Comparison of ENCODE assay signal across 14 mouse cellular contexts in the genomic region with DNA sequence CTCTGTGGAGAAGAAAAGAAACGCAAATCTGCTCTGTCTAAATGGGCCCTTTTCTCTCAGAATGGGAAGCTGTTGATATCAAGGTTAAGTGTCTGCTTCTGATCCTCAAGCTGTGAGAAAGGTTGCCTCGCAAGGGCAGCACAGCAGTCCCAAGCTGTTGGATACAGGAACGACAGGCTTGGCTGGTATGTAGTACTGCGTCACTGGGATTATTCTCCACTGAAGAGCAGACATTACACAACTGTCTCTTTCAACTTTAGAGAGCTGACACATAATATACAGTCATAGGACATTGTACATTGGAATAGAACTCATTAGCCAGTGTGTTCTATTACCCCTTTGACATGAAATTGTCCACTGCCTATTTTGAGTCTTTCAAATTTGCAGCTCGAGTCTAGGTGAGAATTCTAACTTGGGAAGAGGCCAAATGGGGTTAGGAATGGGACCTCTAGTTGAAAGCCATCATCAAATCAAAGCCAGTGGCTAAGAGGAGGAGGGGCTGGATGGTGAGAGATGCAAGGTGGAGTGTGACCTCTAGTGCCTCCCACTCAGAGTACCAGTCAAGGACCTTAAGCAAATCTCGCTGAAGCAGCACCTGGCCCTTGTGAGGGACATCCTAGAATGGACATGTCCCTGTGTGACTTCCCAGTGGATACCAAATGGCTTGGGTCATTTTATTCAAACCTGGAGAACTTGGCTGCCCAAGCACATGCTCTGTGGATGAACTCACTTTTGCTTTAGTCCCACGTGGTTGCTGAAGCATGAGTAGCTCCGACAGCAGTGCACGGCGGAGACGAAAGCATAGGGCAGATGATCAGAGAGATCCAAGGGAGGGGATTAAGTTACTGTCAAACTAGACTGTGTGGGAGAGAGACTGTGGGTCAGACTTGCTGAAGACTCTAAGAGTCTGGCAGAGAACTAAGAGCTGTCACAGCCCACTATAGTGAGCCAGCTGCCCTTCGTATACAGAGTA. TPM values are rescaled to one million over a fixed set of nuclear protein-coding genes. Genes with fewer than 3 reads are reported as not detected.
DNase-seq lines count a peak whose midpoint lies in the region; ATAC-seq lines count a peak whose summit lies in the region.
"Had no signal": no experiment of that assay in that cellular context is flagged by ENCODE, and none has a peak within 500 bp of the region (broad histone marks: within the 10 kb centered on the region; RNA-seq: fewer than 3 reads in every experiment).

No protein-coding gene starts in this region.

- H3K27me3 ChIP-seq in heart, embryonic 11.5 days (ENCODE audit: control insufficient read depth, insufficient read depth, low read length), result no peaks in the 10 kb centered on the region
- no peaks in the 10 kb centered on the region for H3K27me3 ChIP-seq in midbrain, embryonic 13.5 days
- H3K27me3 ChIP-seq: heart, embryonic 13.5 days; liver, embryonic 15.5 days had no signal

- H3K36me3 ChIP-seq in heart, embryonic 11.5 days (ENCODE audit: control insufficient read depth, insufficient read depth, low read length), result no peaks in the 10 kb centered on the region
- no peaks in the 10 kb centered on the region for H3K36me3 ChIP-seq in midbrain, embryonic 13.5 days
- H3K36me3 ChIP-seq: heart, embryonic 13.5 days; liver, embryonic 15.5 days had no signal

- no peak overlapping the region for H3K4me3 ChIP-seq in heart, embryonic 11.5 days (ENCODE audit: low read depth, low read length)
- no peak overlapping the region for H3K4me3 ChIP-seq in midbrain, embryonic 13.5 days (replicated peaks)
- H3K4me3 ChIP-seq: heart, embryonic 13.5 days; liver, embryonic 15.5 days; myocyte had no signal

- peak; percentile 88 for DNase-seq in heart, adult 11 months
- DNase-seq in urinary bladder, postnatal 25 days (ENCODE audit: low spot score), result peak; percentile 6
- no peak for DNase-seq in urinary bladder, postnatal 36 days (ENCODE audit: low spot score in 2 of 2)
- DNase-seq in kidney, postnatal 10 days, result peak; percentile 16
- DNase-seq in cerebellum, postnatal 14 days, result no peak
- no peak for DNase-seq in layer of hippocampus, postnatal 10 days (ENCODE audit: low spot score in 2 of 2)
- DNase-seq: adrenal gland, postnatal 14 days; cerebellum, postnatal 36 days; layer of hippocampus, postnatal 36 days had no signal

- 71% methylated on average over 12 of the region's 12 CpGs for WGBS in heart, embryonic 11.5 days (ENCODE audit: insufficient replicate concordance)
- 83% methylated on average over 12 of the region's 12 CpGs for WGBS in midbrain, embryonic 13.5 days

- no peaks in the 10 kb centered on the region for H3K9me3 ChIP-seq in heart, embryonic 11.5 days (replicated peaks; ENCODE audit: control insufficient read depth, low read length)
- no peaks in the 10 kb centered on the region for H3K9me3 ChIP-seq in midbrain, embryonic 13.5 days
- H3K9me3 ChIP-seq: heart, embryonic 13.5 days; liver, embryonic 15.5 days had no signal

- no peaks in the 10 kb centered on the region for H3K4me1 ChIP-seq in heart, embryonic 11.5 days (ENCODE audit: control insufficient read depth, insufficient read depth, low read length)
- no peaks in the 10 kb centered on the region for H3K4me1 ChIP-seq in midbrain, embryonic 13.5 days (replicated peaks)
- H3K4me1 ChIP-seq: liver, embryonic 15.5 days had no signal

- no peak overlapping the region for H3K4me2 ChIP-seq in heart, embryonic 11.5 days
- no peak overlapping the region for H3K4me2 ChIP-seq in midbrain, embryonic 13.5 days (replicated peaks)
- H3K4me2 ChIP-seq: heart, embryonic 13.5 days; liver, embryonic 15.5 days had no signal

- H3K9ac ChIP-seq in heart, embryonic 11.5 days (ENCODE audit: low read depth, low read length), result no peak overlapping the region
- H3K9ac ChIP-seq in midbrain, embryonic 13.5 days (replicated peaks), result no peak overlapping the region
- H3K9ac ChIP-seq: heart, embryonic 13.5 days; liver, embryonic 15.5 days had no signal

- no peak overlapping the region for H3K27ac ChIP-seq in heart, embryonic 11.5 days (ENCODE audit: low read depth, low read length)
- no peak overlapping the region for H3K27ac ChIP-seq in midbrain, embryonic 13.5 days
- H3K27ac ChIP-seq: heart, embryonic 13.5 days; liver, embryonic 15.5 days had no signal

- no peak for ATAC-seq in heart, embryonic 11.5 days (replicated peaks; ENCODE audit: insufficient number of reproducible peaks, low FRiP score, low TSS enrichment)
- no peak for ATAC-seq in midbrain, embryonic 13.5 days

RNA-seq across cellular contexts. Expression of a gene that starts 33.6 kb away (rescaled TPM):
- polyA plus RNA-seq in heart, embryonic 11.5 days (2014; fragmentation: Nextera tagmentation; extraction: Ambion mirVana), result 4.2 and 7.1 TPM in 2 replicates
- polyA plus RNA-seq in midbrain, embryonic 13.5 days (2015; fragmentation: Nextera tagmentation; extraction: Ambion mirVana), result 4.4 and 5.5 TPM in 2 replicates
- total RNA-seq in layer of hippocampus, postnatal 10 days (2021), result 10 to 100 TPM; 34.6 to 35.7 TPM

RNA-seq across cellular contexts. Expression of a gene that starts 54.5 kb away (rescaled TPM):
- 6.0 and 6.7 TPM in 2 replicates for polyA plus RNA-seq in heart, embryonic 11.5 days (2014; fragmentation: Nextera tagmentation; extraction: Ambion mirVana)
- 0.66 and 0.96 TPM in 2 replicates for polyA plus RNA-seq in midbrain, embryonic 13.5 days (2015; fragmentation: Nextera tagmentation; extraction: Ambion mirVana)
- total RNA-seq in layer of hippocampus, postnatal 10 days (2021), result 1 to 10 TPM; 5.8 to 7.1 TPM
- polyA plus RNA-seq: myocyte had no signal

Comparison
In these comparisons a context has a peak if more than half of its experiments do, and no peak if none do; other contexts are left out.
1. DNase-seq: peak in heart, adult 11 months (single experiment), urinary bladder, postnatal 25 days (single experiment) and kidney, postnatal 10 days (single experiment); none in urinary bladder, postnatal 36 days (0 of 2), cerebellum, postnatal 14 days (0 of 2) and layer of hippocampus, postnatal 10 days (0 of 2).